Mouse (Mus musculus): Measurements from ENCODE around the gene Dhcr7. TPM values are rescaled to one million over a fixed set of nuclear protein-coding genes. Genes with fewer than 3 reads are reported as not detected.
A peak's percentile ranks its signal among the peaks of the same experiment; 100 is the strongest.

The Dhcr7 gene
- 26.3 and 29.4 TPM in 2 replicates for total RNA-seq (2015)
- 10.9 and 13.2 TPM in 2 replicates for total RNA-seq (2017)

- ATAC-seq (replicated peaks; ENCODE audit: poor library complexity): peak; percentile 96
Measured at GRCm38 (mm10) chr7:143822375-143823265, at the start of gene Dhcr7, which contains the start of gene Nadsyn1. Gene Dhcr7, plus strand, starts transcription at chr7:143823145. Gene Nadsyn1, minus strand, starts transcription at chr7:143822849.

DNA sequence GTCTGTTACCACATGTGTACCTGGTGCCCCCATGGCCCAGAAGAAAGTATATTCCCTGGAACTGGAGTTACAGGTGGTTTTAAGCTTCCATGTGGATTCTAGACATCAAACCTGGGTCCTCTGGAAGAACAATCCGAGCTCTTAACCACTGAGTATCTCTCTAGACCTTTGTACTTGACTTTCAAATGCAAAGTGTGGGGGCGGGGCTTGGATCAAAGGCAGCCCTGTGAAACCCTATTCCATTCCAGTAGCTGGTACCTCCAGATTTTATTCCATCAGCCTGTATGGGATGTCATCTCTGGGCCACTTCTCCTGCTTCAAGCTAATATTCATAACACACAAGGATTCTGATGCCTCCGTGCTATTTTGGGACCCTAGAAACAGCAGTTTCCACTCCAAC, 46.8 kb upstream of the Dhcr7 start:
- ATAC-seq (replicated peaks; ENCODE audit: poor library complexity): no peak

- no peak for ATAC-seq (replicated peaks; ENCODE audit: poor library complexity)
Measured at GRCm38 (mm10) chr7:143777375-143777774, 45.6 kb upstream of the Dhcr7 start.

DNA sequence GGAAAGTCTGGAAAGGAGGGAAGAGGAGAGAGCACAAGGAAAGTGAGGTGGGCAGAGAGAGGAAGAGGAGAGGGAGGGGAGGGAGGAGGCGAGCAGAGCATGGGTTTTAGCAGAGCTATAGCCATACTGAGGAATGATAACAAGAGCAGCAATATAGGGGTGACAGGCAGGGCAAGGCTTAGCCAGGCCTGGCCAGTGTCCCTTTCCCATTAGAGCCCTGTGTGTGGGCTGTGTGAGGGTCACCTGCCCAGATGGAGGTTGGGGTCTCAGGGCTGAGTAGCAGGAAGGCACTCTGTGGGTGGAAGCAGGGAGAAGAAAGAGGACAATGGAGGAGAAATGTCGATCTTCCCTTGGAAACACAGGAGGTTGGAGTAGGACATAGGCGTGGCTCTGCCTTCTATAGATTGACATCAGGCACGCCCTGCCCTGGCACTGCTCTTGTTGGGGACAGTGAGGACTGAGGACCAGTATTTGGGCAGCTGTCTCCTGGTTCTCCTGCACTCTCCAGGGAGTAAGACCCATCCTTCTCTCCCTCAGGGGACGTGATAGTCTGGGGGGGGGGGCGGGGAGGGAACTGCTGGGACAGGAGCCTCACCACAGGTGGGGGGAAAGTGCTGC, 39.5 kb upstream of the Dhcr7 start:
- ATAC-seq (replicated peaks; ENCODE audit: poor library complexity): peak; percentile 43

GRCm38 (mm10) chr7:143783996-143784829, 38.7 kb upstream of the Dhcr7 start, which contains the start of gene Mrgpre:
Gene Mrgpre, minus strand, starts transcription at chr7:143784500.
- peak; percentile 45 for ATAC-seq (replicated peaks; ENCODE audit: poor library complexity)

DNA sequence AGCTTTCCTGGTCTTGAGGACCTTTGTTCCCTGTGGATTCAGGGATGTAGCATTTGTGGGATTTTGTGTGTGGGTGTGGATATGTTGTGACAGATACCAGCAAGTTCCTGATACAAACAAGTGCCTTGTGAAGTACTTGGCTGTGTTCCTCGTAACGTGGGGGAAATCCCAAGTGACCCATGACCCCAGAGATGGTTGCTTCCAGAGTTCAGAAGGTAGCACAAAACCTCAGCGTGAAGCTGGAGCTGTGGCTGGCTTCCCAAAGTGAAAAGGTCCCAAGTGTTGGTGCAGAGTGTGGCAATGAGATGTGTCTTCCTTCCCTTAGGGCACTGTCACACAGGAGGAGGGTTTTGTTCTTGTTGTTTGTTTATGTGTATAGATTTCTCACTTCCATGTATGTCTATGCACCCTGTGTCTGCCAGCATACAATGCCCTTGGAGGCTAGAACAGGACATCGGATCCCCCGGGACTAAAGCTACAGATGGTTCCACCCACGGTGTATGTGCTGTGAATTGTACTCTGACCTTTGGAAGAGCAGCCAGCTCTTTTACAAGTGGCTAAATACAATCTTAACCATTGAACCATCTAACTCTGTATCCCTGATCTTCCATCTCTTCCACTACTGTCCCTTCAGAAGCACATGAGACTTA, 30.5 kb upstream of the Dhcr7 start:
- ATAC-seq (replicated peaks; ENCODE audit: poor library complexity): no peak

DNA sequence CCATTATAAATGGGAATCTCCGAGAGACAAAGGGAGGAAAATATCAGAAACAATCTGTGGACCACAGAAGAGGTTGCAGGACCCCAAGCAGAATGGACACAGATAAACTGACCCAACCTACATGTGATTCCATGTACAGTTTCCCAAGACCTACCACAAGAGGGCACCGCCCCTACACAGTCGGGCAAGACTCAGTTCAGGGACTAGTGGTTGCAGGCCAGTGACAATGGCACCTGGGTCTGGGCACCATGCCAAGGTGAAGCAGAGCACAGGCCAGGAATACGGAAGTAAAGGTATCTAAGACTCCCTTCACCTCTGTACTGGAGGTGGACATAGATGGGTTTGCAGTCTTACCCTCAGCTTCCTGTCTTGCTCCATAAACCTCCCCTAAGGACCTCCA, 29.8 kb upstream of the Dhcr7 start:
- peak; percentile 90 for ATAC-seq (replicated peaks; ENCODE audit: poor library complexity)

DNA sequence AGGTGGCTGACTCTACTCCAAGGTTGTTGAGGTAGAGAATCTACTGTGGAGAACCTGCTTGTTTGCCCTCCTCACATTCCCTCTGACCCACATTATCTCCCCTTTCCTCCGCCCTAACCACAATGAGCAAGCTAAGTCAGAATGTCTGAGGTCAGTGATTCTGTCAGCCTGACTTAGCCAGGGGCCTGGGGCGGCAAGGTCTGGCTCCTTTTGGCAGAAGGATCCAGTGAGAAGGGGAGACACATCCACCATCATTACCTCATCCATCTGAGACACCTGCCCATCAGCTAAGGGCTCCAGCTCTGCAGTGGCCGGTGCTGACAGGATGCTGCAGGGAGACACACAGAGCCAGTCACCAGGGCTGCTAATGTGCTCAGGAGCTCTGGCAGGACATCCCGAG, 24.2 kb upstream of the Dhcr7 start:
- no peak for ATAC-seq (replicated peaks; ENCODE audit: poor library complexity)

GRCm38 (mm10) chr7:143800770-143801169, 22.2 kb upstream of the Dhcr7 start:
- no peak for ATAC-seq (replicated peaks; ENCODE audit: poor library complexity)

- ATAC-seq (replicated peaks; ENCODE audit: poor library complexity): no peak
Measured at GRCm38 (mm10) chr7:143801195-143802065, 21.5 kb upstream of the Dhcr7 start.

GRCm38 (mm10) chr7:143805199-143805624, 17.7 kb upstream of the Dhcr7 start:
- no peak for ATAC-seq (replicated peaks; ENCODE audit: poor library complexity)

DNA sequence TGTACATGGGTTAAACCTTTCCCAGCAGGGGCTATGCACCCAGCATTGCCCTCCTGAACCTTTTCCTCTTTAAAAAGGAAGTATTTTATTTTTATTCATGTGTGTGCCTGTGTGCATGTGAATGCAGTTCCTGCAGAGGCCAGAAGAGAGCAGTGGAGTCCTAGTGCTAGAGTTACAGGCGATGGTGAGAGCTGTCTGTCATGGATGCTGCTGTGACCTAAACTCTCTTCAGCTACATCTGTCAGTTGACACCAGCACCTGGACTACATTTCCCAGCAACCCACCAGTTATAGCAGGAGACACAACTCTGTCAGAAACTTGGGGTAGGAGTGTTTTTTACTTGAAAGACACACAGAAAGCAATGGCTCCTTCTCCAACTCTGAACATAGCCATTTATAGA, 14.0 kb upstream of the Dhcr7 start:
- peak; percentile 84 for ATAC-seq (replicated peaks; ENCODE audit: poor library complexity)

- ATAC-seq (replicated peaks; ENCODE audit: poor library complexity): no peak
Measured at GRCm38 (mm10) chr7:143819201-143819600, 3.7 kb upstream of the Dhcr7 start.

- no peak for ATAC-seq (replicated peaks; ENCODE audit: poor library complexity)
Measured at GRCm38 (mm10) chr7:143821241-143821640, 1.7 kb upstream of the Dhcr7 start.

GRCm38 (mm10) chr7:143823266-143823605, 291 bp downstream of the Dhcr7 start:
- ATAC-seq (replicated peaks; ENCODE audit: poor library complexity): no peak

- no peak for ATAC-seq (replicated peaks; ENCODE audit: poor library complexity)
Measured at GRCm38 (mm10) chr7:143826985-143827384, 4.0 kb downstream of the Dhcr7 start.

DNA sequence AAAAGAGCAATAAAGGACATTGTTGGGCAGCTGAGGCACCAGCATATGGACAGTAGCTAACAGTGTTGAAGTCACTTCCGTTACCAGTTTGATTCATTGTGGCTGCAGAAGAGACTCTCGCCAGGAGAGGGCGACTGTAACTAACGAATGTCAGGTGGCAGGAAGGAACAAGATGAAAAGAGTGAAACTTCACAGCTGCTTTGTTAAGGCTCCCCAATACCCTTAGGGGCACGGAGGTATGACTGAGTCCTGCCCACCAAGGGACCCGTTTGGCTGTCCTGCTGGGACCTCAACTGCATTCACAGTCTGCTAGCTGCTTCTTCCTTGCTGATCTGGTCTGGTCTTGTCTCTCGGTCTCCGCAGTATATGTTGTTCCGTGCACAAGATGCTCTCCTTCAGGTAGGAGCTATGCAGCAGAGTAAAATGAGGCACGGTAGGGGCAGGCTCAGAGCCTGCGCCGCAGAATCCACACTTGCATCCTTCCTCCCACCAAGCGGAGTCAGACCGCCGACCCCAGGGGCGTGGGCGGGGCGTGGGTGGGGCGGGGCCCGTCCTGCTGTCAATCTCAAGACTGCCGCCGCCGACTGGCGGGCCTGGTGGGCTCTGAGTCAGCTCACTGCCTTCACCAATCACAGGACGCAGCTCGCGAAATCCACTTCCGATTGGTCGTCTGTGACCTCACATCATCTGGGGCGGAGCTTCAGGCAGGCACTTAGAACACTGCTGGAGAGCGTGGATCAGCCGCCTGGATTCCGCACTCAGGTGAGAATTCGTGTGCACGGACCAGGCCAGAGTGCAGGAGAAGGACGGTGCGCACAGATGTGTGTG, 6.8 kb downstream of the Dhcr7 start:
- peak; percentile 90 for ATAC-seq (replicated peaks; ENCODE audit: poor library complexity)

- no peak for ATAC-seq (replicated peaks; ENCODE audit: poor library complexity)
Measured at GRCm38 (mm10) chr7:143830399-143830798, 7.5 kb downstream of the Dhcr7 start.

DNA sequence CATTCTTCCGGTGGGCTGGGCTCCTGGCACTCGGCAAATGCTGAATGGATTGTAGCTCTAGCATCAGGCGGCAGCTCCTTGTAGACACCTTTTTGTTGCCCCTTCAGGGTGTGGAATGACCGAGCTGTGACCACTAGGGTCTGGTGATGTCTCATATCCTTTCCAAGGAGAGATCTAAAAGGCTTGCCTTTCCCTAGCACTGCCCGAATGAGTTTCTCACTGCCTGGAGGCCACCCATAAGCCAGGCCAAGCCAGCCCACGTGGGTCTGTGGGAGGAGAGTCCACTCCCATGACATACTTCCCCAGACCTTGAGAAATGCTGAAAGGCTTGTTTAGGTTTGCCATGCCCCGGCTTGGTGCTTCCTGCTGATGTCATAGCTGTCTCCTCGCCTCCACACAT, 9.3 kb downstream of the Dhcr7 start:
- no peak for ATAC-seq (replicated peaks; ENCODE audit: poor library complexity)
